Mouse (Mus musculus): ENCODE results near the gene Apela.

DNA sequence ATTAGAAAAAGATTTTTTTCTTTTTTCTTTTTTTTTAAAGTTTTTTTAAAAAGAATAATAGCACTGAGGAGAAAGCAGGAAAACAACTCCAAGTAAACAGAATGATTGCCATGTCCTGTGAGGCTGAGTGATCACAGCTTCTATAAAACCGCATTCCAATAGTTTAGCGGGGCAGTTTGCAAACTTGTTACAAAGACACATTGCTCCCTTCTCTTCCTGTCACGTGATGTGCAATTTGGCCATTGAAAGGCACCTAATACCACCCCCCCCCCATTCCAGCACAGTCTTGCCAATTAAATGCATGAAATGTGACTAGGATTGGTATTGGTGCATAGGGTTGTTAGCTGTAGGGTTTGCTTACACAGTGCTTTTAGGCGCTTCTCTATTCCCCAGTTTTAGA, 33.9 kb upstream of the Apela start:
- TF ChIP-seq TBP (conservative IDR thresholded peaks at IDR 0.05; ENCODE audit: low read depth, low read length) (no peak), SMC3 (IDR thresholded peaks at IDR 0.05; ENCODE audit: low read depth, low read length) (no peak), EP300 (IDR thresholded peaks at IDR 0.05; ENCODE audit: low read length) (no peak), CTCF (conservative IDR thresholded peaks at IDR 0.05 in 1 of 2, IDR thresholded peaks at IDR 0.05 in 1 of 2; ENCODE audit: low read depth in 2 of 2, low read length in 2 of 2) (no peak), MAFK (IDR thresholded peaks at IDR 0.05; ENCODE audit: insufficient replicate concordance, low read length) (no peak)
